Mouse (Mus musculus): Measurements from ENCODE around the gene Rwdd2a.

- TF ChIP-seq CTCF (IDR thresholded peaks at IDR 0.05; ENCODE audit: borderline replicate concordance, control insufficient read depth, extremely low read depth, insufficient read depth, low read length, poor library complexity) (no peak), POLR2A (IDR thresholded peaks at IDR 0.05; ENCODE audit: control insufficient read depth, extremely low read depth, insufficient read depth, low read length, poor library complexity) (no peak)
Observed at GRCm38 (mm10) chr9:86617837-86618492, 46.2 kb downstream of the Rwdd2a start.

Measured in thymus, adult 2 months (tissue).